Mouse (Mus musculus): ENCODE measurements around the gene Rxfp4. TPM values are rescaled to one million over a fixed set of nuclear protein-coding genes. Genes with fewer than 3 reads are reported as not detected.

The Rxfp4 gene
- polyA plus RNA-seq, 1 experiment from 2014 or later, result not detected

GRCm38 (mm10) chr3:88654621-88655020 is 1.7 kb upstream of the Rxfp4 start:
- H3K9ac ChIP-seq (ENCODE audit: low read depth, low read length), result no peak overlapping the region
- WGBS (ENCODE audit: insufficient replicate concordance), result 63% methylated on average over 4 of the region's 4 CpGs
- no peaks in the 10 kb centered on the region for H3K4me1 ChIP-seq (ENCODE audit: control insufficient read depth, low read depth, low read length)
- H3K36me3 ChIP-seq (ENCODE audit: control insufficient read depth, insufficient read depth), result no peaks in the 10 kb centered on the region
- H3K27ac ChIP-seq (ENCODE audit: low read length), result no peak overlapping the region
- H3K4me3 ChIP-seq (ENCODE audit: low read depth, low read length), result no peak overlapping the region
- no peak overlapping the region for H3K4me2 ChIP-seq (ENCODE audit: low read depth, low read length)
- no peaks in the 10 kb centered on the region for H3K27me3 ChIP-seq (ENCODE audit: control insufficient read depth, insufficient read depth, low read depth, low read length)
- H3K9me3 ChIP-seq (replicated peaks; ENCODE audit: control insufficient read depth, low read length), result no peaks in the 10 kb centered on the region
- ATAC-seq (ENCODE audit: low read depth), result no peak

GRCm38 (mm10) chr3:88653516-88654370 is 801 bp upstream of the Rxfp4 start:
- Histone ChIP-seq H3K9me3 (replicated peaks; ENCODE audit: control insufficient read depth, low read length) (no peaks in the 10 kb centered on the region), H3K4me2 (ENCODE audit: low read depth, low read length) (no peak overlapping the region), H3K36me3 (ENCODE audit: control insufficient read depth, insufficient read depth) (no peaks in the 10 kb centered on the region), H3K4me1 (ENCODE audit: control insufficient read depth, low read depth, low read length) (no peaks in the 10 kb centered on the region), H3K27me3 (ENCODE audit: control insufficient read depth, insufficient read depth, low read depth, low read length) (no peaks in the 10 kb centered on the region), H3K4me3 (ENCODE audit: low read depth, low read length) (no peak overlapping the region), H3K27ac (ENCODE audit: low read length) (no peak overlapping the region), H3K9ac (ENCODE audit: low read depth, low read length) (no peak overlapping the region)
- 66% methylated on average over 6 of the region's 6 CpGs for WGBS (ENCODE audit: insufficient replicate concordance)
- no peak for ATAC-seq (ENCODE audit: low read depth)

- Histone ChIP-seq H3K9ac (ENCODE audit: low read depth, low read length) (no peak overlapping the region), H3K9me3 (replicated peaks; ENCODE audit: control insufficient read depth, low read length) (no peaks in the 10 kb centered on the region), H3K4me2 (ENCODE audit: low read depth, low read length) (no peak overlapping the region), H3K4me1 (ENCODE audit: control insufficient read depth, low read depth, low read length) (no peaks in the 10 kb centered on the region), H3K27me3 (ENCODE audit: control insufficient read depth, insufficient read depth, low read depth, low read length) (no peaks in the 10 kb centered on the region), H3K4me3 (ENCODE audit: low read depth, low read length) (no peak overlapping the region), H3K36me3 (ENCODE audit: control insufficient read depth, insufficient read depth) (no peaks in the 10 kb centered on the region; the same call in 1 of the 2 replicates), H3K27ac (ENCODE audit: low read length) (no peak overlapping the region)
- 49% methylated on average over 18 of the region's 18 CpGs for WGBS (ENCODE audit: insufficient replicate concordance)
- no peak for ATAC-seq (ENCODE audit: low read depth)
These were observed 998 bp downstream of the Rxfp4 start for GRCm38 (mm10) chr3:88651669-88652618.

GRCm38 (mm10) chr3:88650713-88651504 is 2.0 kb downstream of the Rxfp4 start:
- ATAC-seq (ENCODE audit: low read depth), result no peak
- 43% methylated on average over 13 of the region's 13 CpGs for WGBS (ENCODE audit: insufficient replicate concordance)
- Histone ChIP-seq H3K27ac (ENCODE audit: low read length) (no peak overlapping the region), H3K9me3 (replicated peaks; ENCODE audit: control insufficient read depth, low read length) (no peaks in the 10 kb centered on the region), H3K9ac (ENCODE audit: low read depth, low read length) (no peak overlapping the region), H3K4me3 (ENCODE audit: low read depth, low read length) (no peak overlapping the region), H3K4me1 (ENCODE audit: control insufficient read depth, low read depth, low read length) (no peaks in the 10 kb centered on the region), H3K27me3 (ENCODE audit: control insufficient read depth, insufficient read depth, low read depth, low read length) (no peaks in the 10 kb centered on the region), H3K4me2 (ENCODE audit: low read depth, low read length) (no peak overlapping the region), H3K36me3 (ENCODE audit: control insufficient read depth, insufficient read depth) (peaks cover 7% of the 10 kb centered on the region)

GRCm38 (mm10) chr3:88649967-88650366 is 3.0 kb downstream of the Rxfp4 start:
- Histone ChIP-seq H3K9me3 (replicated peaks; ENCODE audit: control insufficient read depth, low read length) (no peaks in the 10 kb centered on the region), H3K27me3 (ENCODE audit: control insufficient read depth, insufficient read depth, low read depth, low read length) (no peaks in the 10 kb centered on the region), H3K9ac (ENCODE audit: low read depth, low read length) (no peak overlapping the region), H3K4me2 (ENCODE audit: low read depth, low read length) (no peak overlapping the region), H3K27ac (ENCODE audit: low read length) (no peak overlapping the region), H3K4me1 (ENCODE audit: control insufficient read depth, low read depth, low read length) (no peaks in the 10 kb centered on the region), H3K4me3 (ENCODE audit: low read depth, low read length) (no peak overlapping the region), H3K36me3 (ENCODE audit: control insufficient read depth, insufficient read depth) (peaks cover 11% of the 10 kb centered on the region)
- ATAC-seq (ENCODE audit: low read depth), result no peak
- WGBS (ENCODE audit: insufficient replicate concordance), result 80% methylated on average over 13 of the region's 13 CpGs

GRCm38 (mm10) chr3:88649186-88649585 is 3.8 kb downstream of the Rxfp4 start:
- Histone ChIP-seq H3K4me2 (ENCODE audit: low read depth, low read length) (no peak overlapping the region), H3K27me3 (ENCODE audit: control insufficient read depth, insufficient read depth, low read depth, low read length) (no peaks in the 10 kb centered on the region), H3K9me3 (replicated peaks; ENCODE audit: control insufficient read depth, low read length) (no peaks in the 10 kb centered on the region), H3K9ac (ENCODE audit: low read depth, low read length) (no peak overlapping the region), H3K27ac (ENCODE audit: low read length) (no peak overlapping the region), H3K36me3 (ENCODE audit: control insufficient read depth, insufficient read depth) (peaks cover 11% of the 10 kb centered on the region), H3K4me3 (ENCODE audit: low read depth, low read length) (no peak overlapping the region), H3K4me1 (ENCODE audit: control insufficient read depth, low read depth, low read length) (no peaks in the 10 kb centered on the region)
- WGBS (ENCODE audit: insufficient replicate concordance), result 74% methylated on average over 10 of the region's 10 CpGs
- ATAC-seq (ENCODE audit: low read depth), result no peak

- ATAC-seq (ENCODE audit: low read depth), result no peak
- H3K4me3 ChIP-seq (ENCODE audit: low read depth, low read length), result no peak overlapping the region
- no peak overlapping the region for H3K9ac ChIP-seq (ENCODE audit: low read depth, low read length)
- H3K9me3 ChIP-seq (replicated peaks; ENCODE audit: control insufficient read depth, low read length), result no peaks in the 10 kb centered on the region
- H3K4me2 ChIP-seq (ENCODE audit: low read depth, low read length), result no peak overlapping the region
- WGBS (ENCODE audit: insufficient replicate concordance), result 75% methylated on average over 12 of the region's 12 CpGs
- H3K27me3 ChIP-seq (ENCODE audit: control insufficient read depth, insufficient read depth, low read depth, low read length), result no peaks in the 10 kb centered on the region
- peaks cover 16% of the 10 kb centered on the region for H3K36me3 ChIP-seq (ENCODE audit: control insufficient read depth, insufficient read depth)
- no peak overlapping the region for H3K27ac ChIP-seq (ENCODE audit: low read length)
- no peaks in the 10 kb centered on the region for H3K4me1 ChIP-seq (ENCODE audit: control insufficient read depth, low read depth, low read length)
These were observed 4.3 kb downstream of the Rxfp4 start for GRCm38 (mm10) chr3:88648452-88649168.

- no peaks in the 10 kb centered on the region for H3K9me3 ChIP-seq (replicated peaks; ENCODE audit: control insufficient read depth, low read length)
- no peak overlapping the region for H3K4me3 ChIP-seq (ENCODE audit: low read depth, low read length)
- H3K36me3 ChIP-seq (ENCODE audit: control insufficient read depth, insufficient read depth), result peaks cover 17% of the 10 kb centered on the region
- ATAC-seq (ENCODE audit: low read depth), result no peak
- H3K4me2 ChIP-seq (ENCODE audit: low read depth, low read length), result no peak overlapping the region
- no peaks in the 10 kb centered on the region for H3K27me3 ChIP-seq (ENCODE audit: control insufficient read depth, insufficient read depth, low read depth, low read length)
- no peak overlapping the region for H3K27ac ChIP-seq (ENCODE audit: low read length)
- WGBS (ENCODE audit: insufficient replicate concordance), result 76% methylated on average over 14 of the region's 14 CpGs
- H3K9ac ChIP-seq (ENCODE audit: low read depth, low read length), result no peak overlapping the region
- no peaks in the 10 kb centered on the region for H3K4me1 ChIP-seq (ENCODE audit: control insufficient read depth, low read depth, low read length)
These were observed 5.0 kb downstream of the Rxfp4 start for GRCm38 (mm10) chr3:88647779-88648413.
